Mouse (Mus musculus): Measurements from ENCODE around the gene Oscp1. TPM values are rescaled to one million over a fixed set of nuclear protein-coding genes. Genes with fewer than 3 reads are reported as not detected.

The Oscp1 gene
- polyA plus RNA-seq, 1 experiment from 2014 or later: 19.6 TPM

GRCm38 (mm10) chr4:126115871-126116521, 57.6 kb downstream of the Oscp1 start:
- Histone ChIP-seq H3K27ac (ENCODE audit: low read length) (no peak overlapping the region), H3K9me3 (ENCODE audit: low read length) (peaks cover under 1% of the 10 kb centered on the region; the same call in 1 of the 2 replicates), H3K4me3 (ENCODE audit: low read length) (no peak overlapping the region), H3K4me1 (ENCODE audit: insufficient read depth, low read length) (peaks cover 22% of the 10 kb centered on the region), H3K36me3 (ENCODE audit: insufficient read depth, low read length) (peaks cover 9% of the 10 kb centered on the region; the same call in 1 of the 2 replicates), H3K27me3 (ENCODE audit: insufficient read depth, low read length) (no peaks in the 10 kb centered on the region), H3K9ac (replicated peaks; ENCODE audit: low read length) (no peak overlapping the region), H3K4me2 (replicated peaks; ENCODE audit: low read depth, low read length) (no peak overlapping the region)
- WGBS: 48% methylated on average over 6 of the region's 6 CpGs
- ATAC-seq (ENCODE audit: low FRiP score, low TSS enrichment): no peak

GRCm38 (mm10) chr4:126117116-126117515, 58.8 kb downstream of the Oscp1 start:
- Histone ChIP-seq H3K4me2 (replicated peaks; ENCODE audit: low read depth, low read length) (no peak overlapping the region), H3K4me1 (ENCODE audit: insufficient read depth, low read length) (peaks cover 16% of the 10 kb centered on the region), H3K9ac (replicated peaks; ENCODE audit: low read length) (no peak overlapping the region), H3K27me3 (ENCODE audit: insufficient read depth, low read length) (no peaks in the 10 kb centered on the region), H3K27ac (ENCODE audit: low read length) (no peak overlapping the region), H3K9me3 (ENCODE audit: low read length) (peaks cover 9% of the 10 kb centered on the region), H3K4me3 (ENCODE audit: low read length) (no peak overlapping the region), H3K36me3 (ENCODE audit: insufficient read depth, low read length) (peaks cover 18% of the 10 kb centered on the region; the same call in 1 of the 2 replicates)
- no peak for ATAC-seq (ENCODE audit: low FRiP score, low TSS enrichment)
- 86% methylated on average over 8 of the region's 8 CpGs for WGBS

DNA sequence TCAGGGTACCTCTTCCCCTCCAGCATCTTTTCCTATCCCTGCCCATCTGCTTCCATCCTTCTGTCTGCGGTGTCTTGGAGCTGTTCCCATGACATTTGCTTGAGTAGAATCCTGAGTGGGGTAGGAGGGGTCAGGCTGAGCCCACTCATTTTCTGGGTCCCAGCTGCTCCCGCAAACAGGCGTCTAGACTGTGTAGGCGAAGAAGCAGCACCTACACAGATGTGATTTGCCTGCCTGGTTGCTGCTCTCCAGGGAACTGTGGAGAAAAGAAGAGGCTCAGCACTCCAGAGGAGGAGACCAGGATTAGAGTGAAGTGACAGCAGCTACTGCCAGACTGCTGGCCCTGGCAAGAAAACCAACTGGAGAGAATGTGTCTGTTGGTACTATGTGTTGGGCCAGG, 60.3 kb downstream of the Oscp1 start:
- Histone ChIP-seq H3K27ac (ENCODE audit: low read length) (no peak overlapping the region), H3K9ac (replicated peaks; ENCODE audit: low read length) (no peak overlapping the region), H3K9me3 (ENCODE audit: low read length) (peaks cover 9% of the 10 kb centered on the region), H3K4me2 (replicated peaks; ENCODE audit: low read depth, low read length) (no peak overlapping the region), H3K4me3 (ENCODE audit: low read length) (no peak overlapping the region), H3K4me1 (ENCODE audit: insufficient read depth, low read length) (peaks cover 10% of the 10 kb centered on the region), H3K36me3 (ENCODE audit: insufficient read depth, low read length) (peaks cover 19% of the 10 kb centered on the region; the same call in 1 of the 2 replicates), H3K27me3 (ENCODE audit: insufficient read depth, low read length) (no peaks in the 10 kb centered on the region)
- ATAC-seq (ENCODE audit: low FRiP score, low TSS enrichment): no peak
- 90% methylated on average over 4 of the region's 4 CpGs for WGBS

- ATAC-seq (ENCODE audit: low FRiP score, low TSS enrichment): no peak
- H3K4me3 ChIP-seq (ENCODE audit: low read length): no peak overlapping the region
- 90% methylated on average over 1 of the region's 1 CpGs for WGBS
- H3K4me2 ChIP-seq (replicated peaks; ENCODE audit: low read depth, low read length): no peak overlapping the region
- peaks cover 9% of the 10 kb centered on the region for H3K9me3 ChIP-seq (ENCODE audit: low read length)
- no peak overlapping the region for H3K9ac ChIP-seq (replicated peaks; ENCODE audit: low read length)
- H3K27me3 ChIP-seq (ENCODE audit: insufficient read depth, low read length): no peaks in the 10 kb centered on the region
- H3K36me3 ChIP-seq (ENCODE audit: insufficient read depth, low read length): peaks cover 23% of the 10 kb centered on the region; the same call in 1 of the 2 replicates
- peaks cover 7% of the 10 kb centered on the region; the same call in 1 of the 2 replicates for H3K4me1 ChIP-seq (ENCODE audit: insufficient read depth, low read length)
- no peak overlapping the region for H3K27ac ChIP-seq (ENCODE audit: low read length)
Observed at GRCm38 (mm10) chr4:126119051-126119450, 60.7 kb downstream of the Oscp1 start.

DNA sequence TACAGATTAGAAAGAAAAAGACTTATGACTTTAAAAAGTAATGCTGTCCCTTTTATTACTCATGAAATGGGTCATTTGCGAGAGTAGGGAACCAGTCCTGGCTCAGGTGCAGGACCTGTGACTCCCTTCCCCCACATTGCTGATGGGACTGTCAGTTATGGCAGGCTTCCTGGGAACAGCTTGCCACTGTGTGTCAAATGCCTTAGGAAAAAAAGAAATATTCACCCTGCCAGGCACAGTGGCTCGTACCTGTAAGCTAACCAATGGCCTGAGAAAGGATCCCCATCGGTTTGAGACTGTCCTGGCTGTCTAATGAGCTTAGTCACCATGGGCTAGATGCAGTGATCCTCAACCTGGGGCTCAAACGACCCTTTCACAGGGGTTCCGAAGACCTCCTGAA, 61.7 kb downstream of the Oscp1 start:
- Histone ChIP-seq H3K4me1 (ENCODE audit: insufficient read depth, low read length) (peaks cover 7% of the 10 kb centered on the region; the same call in 1 of the 2 replicates), H3K9ac (replicated peaks; ENCODE audit: low read length) (no peak overlapping the region), H3K9me3 (ENCODE audit: low read length) (peaks cover 9% of the 10 kb centered on the region), H3K27me3 (ENCODE audit: insufficient read depth, low read length) (no peaks in the 10 kb centered on the region), H3K4me3 (ENCODE audit: low read length) (no peak overlapping the region), H3K36me3 (ENCODE audit: insufficient read depth, low read length) (peaks cover 30% of the 10 kb centered on the region), H3K4me2 (replicated peaks; ENCODE audit: low read depth, low read length) (no peak overlapping the region), H3K27ac (ENCODE audit: low read length) (no peak overlapping the region)
- 77% methylated on average over 5 of the region's 5 CpGs for WGBS
- no peak for ATAC-seq (ENCODE audit: low FRiP score, low TSS enrichment)

DNA sequence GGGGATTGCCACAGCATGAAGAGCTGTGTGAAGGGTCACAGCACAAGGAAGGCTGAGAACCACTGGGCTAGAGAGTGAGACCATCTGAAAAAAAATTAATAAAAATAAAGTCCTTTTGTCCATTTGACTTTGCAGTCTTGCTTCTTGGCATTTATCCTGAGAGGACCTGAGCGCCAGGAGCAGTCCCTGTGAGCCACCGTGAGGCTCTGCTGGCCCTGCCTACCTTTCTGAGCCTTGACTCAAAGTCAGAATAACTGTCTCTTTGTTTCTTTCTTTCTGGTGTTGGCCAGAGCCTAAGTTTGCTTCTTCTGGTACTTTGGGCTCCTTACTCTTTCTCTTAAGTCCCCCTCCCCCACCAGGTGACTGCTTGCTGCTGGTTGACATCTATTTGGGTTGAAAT, 62.1 kb downstream of the Oscp1 start:
- 98% methylated on average over 2 of the region's 2 CpGs for WGBS
- Histone ChIP-seq H3K27me3 (ENCODE audit: insufficient read depth, low read length) (no peaks in the 10 kb centered on the region), H3K9me3 (ENCODE audit: low read length) (peaks cover 9% of the 10 kb centered on the region), H3K4me2 (replicated peaks; ENCODE audit: low read depth, low read length) (no peak overlapping the region), H3K9ac (replicated peaks; ENCODE audit: low read length) (no peak overlapping the region), H3K4me3 (ENCODE audit: low read length) (no peak overlapping the region), H3K4me1 (ENCODE audit: insufficient read depth, low read length) (peaks cover 5% of the 10 kb centered on the region; the same call in 1 of the 2 replicates), H3K27ac (ENCODE audit: low read length) (no peak overlapping the region), H3K36me3 (ENCODE audit: insufficient read depth, low read length) (peaks cover 34% of the 10 kb centered on the region)
- no peak for ATAC-seq (ENCODE audit: low FRiP score, low TSS enrichment)

DNA sequence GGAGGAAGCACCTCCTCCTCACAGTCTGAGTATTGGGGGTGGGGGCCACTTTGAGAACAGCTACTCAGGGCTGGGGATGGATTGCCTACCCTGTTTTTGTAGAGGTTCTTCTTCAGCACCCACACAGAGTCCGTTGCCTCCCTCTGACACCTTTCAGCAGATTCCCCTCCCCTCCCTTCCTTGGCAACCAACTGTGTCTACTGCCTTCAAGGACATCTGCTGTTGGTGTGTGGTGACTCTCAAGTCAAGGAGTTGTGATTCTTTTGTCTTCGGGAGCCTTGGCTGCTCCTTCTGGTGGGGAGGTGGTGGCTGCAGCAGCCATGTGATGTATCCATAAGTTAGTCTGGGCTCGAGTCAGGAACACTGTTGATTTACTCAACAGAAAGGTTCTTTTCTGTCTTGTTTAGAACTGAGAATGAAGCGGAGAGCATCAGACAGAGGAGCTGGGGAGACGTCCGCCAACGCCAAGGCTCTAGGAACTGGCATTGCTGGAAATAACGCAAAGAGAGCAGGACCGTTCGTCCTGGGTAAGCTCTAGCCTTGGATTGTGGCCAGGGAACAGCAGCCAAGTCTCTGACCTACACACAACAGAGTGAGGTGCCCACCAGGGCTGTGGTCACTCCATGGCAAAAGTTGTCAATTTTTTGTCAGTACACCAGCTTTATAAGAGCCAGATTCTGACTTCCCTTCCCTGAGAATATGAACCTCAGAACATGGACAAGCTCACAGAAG, 65.1 kb downstream of the Oscp1 start:
- WGBS: 84% methylated on average over 10 of the region's 10 CpGs
- Histone ChIP-seq H3K4me3 (ENCODE audit: low read length) (no peak overlapping the region), H3K36me3 (ENCODE audit: insufficient read depth, low read length) (peaks cover 48% of the 10 kb centered on the region), H3K27ac (ENCODE audit: low read length) (no peak overlapping the region), H3K4me2 (replicated peaks; ENCODE audit: low read depth, low read length) (no peak overlapping the region), H3K27me3 (ENCODE audit: insufficient read depth, low read length) (no peaks in the 10 kb centered on the region), H3K4me1 (ENCODE audit: insufficient read depth, low read length) (no peaks in the 10 kb centered on the region; the same call in 1 of the 2 replicates), H3K9me3 (ENCODE audit: low read length) (peaks cover 9% of the 10 kb centered on the region), H3K9ac (replicated peaks; ENCODE audit: low read length) (no peak overlapping the region)
- no peak for ATAC-seq (ENCODE audit: low FRiP score, low TSS enrichment)

DNA sequence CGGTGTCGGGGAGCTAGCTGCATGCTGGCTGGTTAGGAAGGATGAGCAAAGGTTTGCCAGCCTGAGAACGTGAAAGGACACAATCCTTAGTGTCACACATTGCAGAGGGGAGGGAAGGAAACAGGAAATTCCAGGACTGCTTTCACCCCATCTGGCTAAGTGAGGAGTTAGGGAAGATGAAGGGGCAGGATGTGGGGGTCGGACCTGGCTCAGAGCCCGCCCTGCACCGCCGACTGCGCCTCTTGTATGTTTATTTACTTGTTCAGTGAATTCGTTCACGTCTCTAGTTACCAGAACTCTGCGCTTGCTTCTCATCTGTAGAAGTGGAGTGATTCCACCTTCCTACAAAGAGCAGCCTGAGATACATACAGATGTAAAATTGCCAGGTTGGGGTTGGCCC, 72.1 kb downstream of the Oscp1 start:
- H3K4me3 ChIP-seq (ENCODE audit: low read length): no peak overlapping the region
- peaks cover 37% of the 10 kb centered on the region for H3K36me3 ChIP-seq (ENCODE audit: insufficient read depth, low read length)
- no peaks in the 10 kb centered on the region for H3K9me3 ChIP-seq (ENCODE audit: low read length)
- whole genome bisulfite sequencing: 10% methylated on average over 11 of the region's 11 CpGs
- H3K27me3 ChIP-seq (ENCODE audit: insufficient read depth, low read length): no peaks in the 10 kb centered on the region
- peak overlapping the region; percentile 24 for H3K4me2 ChIP-seq (replicated peaks; ENCODE audit: low read depth, low read length)
- H3K9ac ChIP-seq (replicated peaks; ENCODE audit: low read length): peak overlapping the region; percentile 45
- H3K4me1 ChIP-seq (ENCODE audit: insufficient read depth, low read length): peaks cover 41% of the 10 kb centered on the region
- ATAC-seq (ENCODE audit: low FRiP score, low TSS enrichment): peak; percentile 69
- peak overlapping the region; percentile 88 for H3K27ac ChIP-seq (ENCODE audit: low read length)

DNA sequence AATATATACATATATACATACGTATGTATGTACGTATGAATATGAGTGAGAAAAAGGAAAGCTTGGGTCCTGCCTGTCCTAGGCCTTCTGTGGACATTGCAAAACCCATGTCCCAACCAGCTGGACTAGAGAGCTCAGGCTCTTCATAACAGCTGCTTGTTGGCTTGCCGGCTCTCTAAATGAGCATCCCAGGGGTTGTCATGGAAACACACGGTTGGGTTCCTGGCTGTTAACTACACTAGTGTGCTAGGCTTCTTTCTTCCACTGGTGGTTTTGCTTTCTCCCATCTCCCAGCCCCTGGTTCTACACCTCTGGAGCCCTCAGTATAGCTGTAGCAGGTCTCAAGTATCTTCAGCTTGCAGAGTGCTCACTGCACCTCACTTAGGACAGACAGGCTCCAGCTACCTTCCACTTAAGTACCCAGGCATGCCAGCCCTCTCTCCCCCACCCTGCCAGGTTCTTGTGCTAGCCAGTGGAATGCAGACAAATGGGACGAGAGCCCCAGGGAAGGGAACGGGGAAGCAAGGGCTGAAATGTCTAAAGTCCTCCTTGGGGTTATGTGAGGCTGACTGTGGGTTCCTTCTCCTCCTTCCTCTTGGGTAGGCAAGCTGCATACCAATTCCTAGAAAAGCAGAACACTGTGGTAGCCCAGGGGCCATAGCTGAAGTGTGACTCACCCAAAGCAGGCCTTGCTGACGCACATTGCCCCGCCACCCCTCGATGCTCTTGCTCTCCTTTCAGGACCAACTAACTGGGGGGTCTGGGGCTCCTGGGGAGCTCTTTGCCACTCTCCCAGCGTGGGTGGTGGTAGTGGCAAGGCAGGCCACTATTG, 73.1 kb downstream of the Oscp1 start:
- H3K9me3 ChIP-seq (ENCODE audit: low read length): no peaks in the 10 kb centered on the region
- H3K36me3 ChIP-seq (ENCODE audit: insufficient read depth, low read length): peaks cover 36% of the 10 kb centered on the region
- no peak overlapping the region; the same call in 1 of the 2 replicates for H3K9ac ChIP-seq (replicated peaks; ENCODE audit: low read length)
- peak overlapping the region; percentile 65 for H3K27ac ChIP-seq (ENCODE audit: low read length)
- no peak overlapping the region for H3K4me3 ChIP-seq (ENCODE audit: low read length)
- 59% methylated on average over 10 of the region's 10 CpGs for WGBS
- H3K4me1 ChIP-seq (ENCODE audit: insufficient read depth, low read length): peaks cover 41% of the 10 kb centered on the region
- peak; percentile 37; the same call in 1 of the 2 replicates for ATAC-seq (ENCODE audit: low FRiP score, low TSS enrichment)
- no peaks in the 10 kb centered on the region for H3K27me3 ChIP-seq (ENCODE audit: insufficient read depth, low read length)
- H3K4me2 ChIP-seq (replicated peaks; ENCODE audit: low read depth, low read length): no peak overlapping the region

All from kidney, embryonic 16.5 days (tissue).